In the genomic region with DNA sequence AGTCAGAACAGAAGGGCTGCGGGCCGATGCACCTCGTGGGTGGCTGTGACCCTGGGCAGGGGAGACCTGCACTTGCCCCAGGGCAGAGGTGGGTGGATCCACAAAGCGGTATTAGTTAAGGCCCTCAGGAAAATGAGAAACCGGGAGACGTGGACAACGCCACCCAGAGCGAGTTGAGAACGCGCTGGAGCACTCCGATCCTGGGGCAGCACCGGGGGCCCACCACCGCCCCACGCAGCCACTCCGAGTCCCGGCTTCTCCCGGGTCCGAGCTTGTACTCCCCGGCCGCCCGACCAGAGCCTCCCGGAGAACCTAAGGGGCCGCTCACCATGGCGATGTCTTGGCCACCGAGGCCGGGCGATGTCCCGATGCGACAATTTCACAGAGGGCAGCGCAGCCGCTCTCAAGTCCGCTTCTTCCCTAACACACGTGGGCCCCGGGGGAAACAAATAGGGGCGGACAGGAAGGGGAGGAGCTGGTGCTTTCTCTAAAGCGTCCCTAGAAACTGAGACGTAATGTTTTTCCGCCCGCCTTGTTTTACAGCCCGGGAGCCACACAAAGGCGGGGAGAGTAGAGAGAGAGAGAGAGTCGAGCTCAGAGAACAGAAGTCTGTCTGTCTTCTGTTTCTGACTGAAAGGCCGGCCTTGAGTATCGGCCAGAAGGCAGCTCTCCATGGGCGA, we compare ENCODE assay signal across 7 mouse cellular contexts. TPM values are rescaled to one million over a fixed set of nuclear protein-coding genes. Genes with fewer than 3 reads are reported as not detected.
DNase-seq lines count a peak whose midpoint lies in the region; ATAC-seq lines count a peak whose summit lies in the region.

Tma16 (minus strand) TSS at position 447 of the 680 bp plus-strand sequence.

- WGBS in intestine, embryonic 15.5 days: under 1% methylated on average over 45 of the region's 45 CpGs
- WGBS in midbrain, embryonic 10.5 days: under 1% methylated on average over 45 of the region's 45 CpGs

- H3K9ac ChIP-seq in intestine, embryonic 15.5 days: peak within 1 kb of the TSS; percentile 87

- H3K27me3 ChIP-seq in intestine, embryonic 15.5 days (replicated peaks): no peaks in the 10 kb centered on the region
- H3K27me3 ChIP-seq in midbrain, embryonic 10.5 days (ENCODE audit: low read depth, poor library complexity, severe bottlenecking): no peaks in the 10 kb centered on the region

- peak; percentile 74 to 82 for DNase-seq in adrenal gland, adult 18-20 months (ENCODE audit: low spot score in 2 of 2)
- peak; percentile 89 for DNase-seq in embryo, embryonic 11 days
- peak; percentile 65 to 80 for DNase-seq in gastrocnemius, postnatal 36 days
- DNase-seq in left cerebral cortex, postnatal 25 days (ENCODE audit: low spot score in 2 of 2): peak; percentile 82 to 85
- peak; percentile 89 for DNase-seq in midbrain, embryonic 10.5 days (ENCODE audit: low spot score)
- DNase-seq in right cerebral cortex, postnatal 4 days: peak; percentile 79

- peak within 1 kb of the TSS; percentile 74 for H3K4me2 ChIP-seq in intestine, embryonic 15.5 days (replicated peaks)

- ATAC-seq in intestine, embryonic 15.5 days: peak; percentile 96

- H3K27ac ChIP-seq in intestine, embryonic 15.5 days: 0 out of 2 replicates have a peak within 1 kb of the TSS, but pooled peaks have one; percentile 44
- peak within 1 kb of the TSS; percentile 90 for H3K27ac ChIP-seq in midbrain, embryonic 10.5 days (replicated peaks)

- peaks cover 6% of the 10 kb centered on the region; the same call in 1 of the 2 replicates for H3K36me3 ChIP-seq in intestine, embryonic 15.5 days
- H3K36me3 ChIP-seq in midbrain, embryonic 10.5 days: peaks cover 25% of the 10 kb centered on the region

- intact Hi-C loops in gastrocnemius, postnatal 36 days (cut with DNase I): loop anchor here (10.0 kb wide), 1 partner anchor 379 kb away; the partner anchor contains the start of gene Naf1
- intact Hi-C loops in left cerebral cortex, postnatal 25 days (cut with DNase I): no loop called here

- no peaks in the 10 kb centered on the region for H3K9me3 ChIP-seq in intestine, embryonic 15.5 days
- H3K9me3 ChIP-seq in midbrain, embryonic 10.5 days (replicated peaks): no peaks in the 10 kb centered on the region

- H3K4me3 ChIP-seq in intestine, embryonic 15.5 days (replicated peaks): peak within 1 kb of the TSS; percentile 95
- peak within 1 kb of the TSS; percentile 91 for H3K4me3 ChIP-seq in midbrain, embryonic 10.5 days

- H3K4me1 ChIP-seq in intestine, embryonic 15.5 days (replicated peaks): 0 out of 2 replicates have a peak, but pooled peaks cover 2% of the 10 kb centered on the region
- H3K4me1 ChIP-seq in midbrain, embryonic 10.5 days: peaks cover 15% of the 10 kb centered on the region

RNA-seq across cellular contexts. Expression of gene Tma16, which starts in this region (rescaled TPM):
- total RNA-seq in adrenal gland, adult 18-20 months (2021): 1 to 10 TPM; 6.9 to 7.3 TPM
- total RNA-seq in gastrocnemius, postnatal 36 days (2021): 1 to 10 TPM; 4.3 to 5.5 TPM
- 13.1 and 13.3 TPM in 2 replicates for polyA plus RNA-seq in intestine, embryonic 15.5 days (2015; fragmentation: Nextera tagmentation; extraction: Ambion mirVana)
- 10 to 100 TPM in 1 of 2 experiments, 1 to 10 TPM in 1; 9.2 to 10.5 TPM for total RNA-seq in left cerebral cortex, postnatal 25 days (2021)
- polyA plus RNA-seq in midbrain, embryonic 10.5 days (2016; fragmentation: Nextera tagmentation; extraction: Ambion mirVana): 18.9 and 19.5 TPM in 2 replicates

Comparison
In these comparisons a context has a peak if more than half of its experiments do, and no peak if none do; other contexts are left out.
1. Peak in every context shown above with its lines: DNase-seq, ATAC-seq, H3K4me3 ChIP-seq and H3K27ac ChIP-seq.